In genomic region chr6:134090875-134091274, GRCm38 (mm10) we compare ENCODE assay signal across 16 mouse cellular contexts. TPM values are rescaled to one million over a fixed set of nuclear protein-coding genes. Genes with fewer than 3 reads are reported as not detected.
A peak's percentile ranks its signal among the peaks of the same experiment; 100 is the strongest.
DNase-seq lines count a peak whose midpoint lies in the region; ATAC-seq lines count a peak whose summit lies in the region.
"Had no signal": no experiment of that assay in that cellular context is flagged by ENCODE, and none has a peak within 500 bp of the region (broad histone marks: within the 10 kb centered on the region; RNA-seq: fewer than 3 reads in every experiment).

No protein-coding gene starts in this region.

- ATAC-seq in heart, embryonic 15.5 days (replicated peaks; ENCODE audit: insufficient number of reproducible peaks, insufficient read depth, low FRiP score, low read depth), result no peak
- ATAC-seq in intestine, embryonic 16.5 days, result no peak; the same call in 1 of the 2 replicates
- ATAC-seq in cerebellum, adult (ENCODE audit: insufficient number of reproducible peaks, low FRiP score, low TSS enrichment), result no peak
- ATAC-seq: CD4-positive, CD25-positive, alpha-beta regulatory T cell, adult 4 months; forebrain, embryonic 16.5 days; midbrain, embryonic 16.5 days had no signal

- intact Hi-C loops in heart, postnatal 25 days (cut with DNase I), result no loop called here

- DNase-seq in heart, postnatal 25 days (ENCODE audit: low spot score), result no peak
- peak; percentile 60 for DNase-seq in ovary, adult 18-20 months (ENCODE audit: low spot score)
- DNase-seq in ovary, postnatal 10 days (ENCODE audit: low spot score), result no peak
- DNase-seq in thymus, adult 18-20 months, result no peak
- DNase-seq: cerebellum, postnatal 10 days; gastrocnemius, postnatal 14 days; kidney, adult 9 months; liver, embryonic 13.5 days; retina, postnatal 1 day had no signal

- H3K27me3 ChIP-seq in heart, embryonic 15.5 days, result no peaks in the 10 kb centered on the region
- no peaks in the 10 kb centered on the region for H3K27me3 ChIP-seq in intestine, embryonic 16.5 days (replicated peaks; ENCODE audit: control insufficient read depth, insufficient read depth, low read length)
- H3K27me3 ChIP-seq: hindbrain, embryonic 15.5 days; liver, embryonic 13.5 days had no signal

- 60% methylated on average over 4 of the region's 4 CpGs for WGBS in heart, embryonic 15.5 days
- 82% methylated on average over 4 of the region's 4 CpGs for WGBS in intestine, embryonic 16.5 days

- H3K36me3 ChIP-seq in heart, embryonic 15.5 days, result no peaks in the 10 kb centered on the region
- peaks cover 7% of the 10 kb centered on the region; the same call in 1 of the 2 replicates for H3K36me3 ChIP-seq in intestine, embryonic 16.5 days (ENCODE audit: control insufficient read depth, insufficient read depth, low read length)
- H3K36me3 ChIP-seq: hindbrain, embryonic 15.5 days had no signal

- no peaks in the 10 kb centered on the region for H3K9me3 ChIP-seq in heart, embryonic 15.5 days (replicated peaks)
- H3K9me3 ChIP-seq in intestine, embryonic 16.5 days (ENCODE audit: control insufficient read depth, low read length), result no peaks in the 10 kb centered on the region
- H3K9me3 ChIP-seq: hindbrain, embryonic 15.5 days; liver, embryonic 13.5 days had no signal

- no peak overlapping the region for H3K4me3 ChIP-seq in heart, embryonic 15.5 days
- H3K4me3 ChIP-seq in intestine, embryonic 16.5 days (ENCODE audit: low read length), result no peak overlapping the region
- H3K4me3 ChIP-seq: hindbrain, embryonic 15.5 days; liver, embryonic 13.5 days had no signal

- no peak overlapping the region for H3K9ac ChIP-seq in heart, embryonic 15.5 days
- no peak overlapping the region for H3K9ac ChIP-seq in intestine, embryonic 16.5 days (ENCODE audit: low read depth, low read length)
- H3K9ac ChIP-seq: hindbrain, embryonic 15.5 days; liver, embryonic 13.5 days had no signal

- no peak overlapping the region for H3K4me2 ChIP-seq in heart, embryonic 15.5 days
- H3K4me2 ChIP-seq in intestine, embryonic 16.5 days (ENCODE audit: low read depth, low read length), result no peak overlapping the region
- H3K4me2 ChIP-seq: hindbrain, embryonic 15.5 days; liver, embryonic 13.5 days had no signal

- H3K4me1 ChIP-seq in heart, embryonic 15.5 days (replicated peaks), result peaks cover 37% of the 10 kb centered on the region
- H3K4me1 ChIP-seq in intestine, embryonic 16.5 days (ENCODE audit: control insufficient read depth, insufficient read depth, low read length), result peaks cover 23% of the 10 kb centered on the region

- H3K27ac ChIP-seq in heart, embryonic 15.5 days, result 0 out of 2 replicates have a peak overlapping the region, but pooled peaks have one; percentile 43
- peak overlapping the region; percentile 28; the same call in 1 of the 2 replicates for H3K27ac ChIP-seq in intestine, embryonic 16.5 days (ENCODE audit: low read length)
- H3K27ac ChIP-seq: hindbrain, embryonic 15.5 days; liver, embryonic 13.5 days had no signal

RNA-seq across cellular contexts. Expression of gene Etv6, which starts 55.4 kb away (rescaled TPM):
- 9.9 and 11.4 TPM in 2 replicates for polyA plus RNA-seq in heart, embryonic 15.5 days (2015; fragmentation: Nextera tagmentation; extraction: Ambion mirVana)
- 10 to 100 TPM; 11.4 to 13.0 TPM for total RNA-seq in heart, postnatal 25 days (2021)
- 10.4 and 10.5 TPM in 2 replicates for polyA plus RNA-seq in intestine, embryonic 16.5 days (2015; fragmentation: Nextera tagmentation; extraction: Ambion mirVana)
